Mouse (Mus musculus) heart, postnatal 0 days (tissue): ENCODE measurements around the gene Dnhd1.

Experiments
- CTCF ChIP-seq: IDR thresholded peaks from 2 replicates; pipeline ENCODE4 v1.5.1; 2016; ENCODE audit warnings: antibody characterized with exemption, control low read depth, low read depth
- EP300 ChIP-seq: IDR thresholded peaks from 2 replicates; pipeline ENCODE4 v1.6.1; 2016; ENCODE audit warnings: antibody characterized with exemption, low read depth

GRCm38 (mm10) chr7:105640233-105640893, 10.3 kb upstream of the Dnhd1 start, which contains the start of the genes Arfip2 and Gm45799:
- TF ChIP-seq EP300 = no peak
- TF ChIP-seq CTCF = no peak
